Mouse (Mus musculus): ENCODE results near the gene Atrnl1.

GRCm38 (mm10) chr19:58082751-58083150, 471.9 kb downstream of the Atrnl1 start:
- TF ChIP-seq POLR2A (IDR thresholded peaks at IDR 0.05; ENCODE audit: borderline replicate concordance, control insufficient read depth, low read depth, low read length) (no peak), CTCF (IDR thresholded peaks at IDR 0.05; ENCODE audit: control insufficient read depth, insufficient read depth, low read length) (no peak)

Data from bone marrow, adult 2 months (tissue).